Mouse (Mus musculus) activated CD4-positive, CD25-positive, alpha-beta regulatory T cell, adult 4 months (primary cell): ENCODE data around the gene Tcf12. TPM values are rescaled to one million over a fixed set of nuclear protein-coding genes. Genes with fewer than 3 reads are reported as not detected.

Experiments used
- ATAC-seq: one replicate; pipeline ENCODE4 v1.8.0; 2017
- polyA plus RNA-seq, 2 experiments: library from polyadenylated mRNA; unstranded; fragments of 100-300 nt; shearing (Covaris generic); gene quantifications; one replicate each; pipeline ENCODE4 v1.2.1; 2017

Tcf12 gene
- polyA plus RNA-seq: 10 to 100 TPM; 29.9 to 36.7 TPM

DNA sequence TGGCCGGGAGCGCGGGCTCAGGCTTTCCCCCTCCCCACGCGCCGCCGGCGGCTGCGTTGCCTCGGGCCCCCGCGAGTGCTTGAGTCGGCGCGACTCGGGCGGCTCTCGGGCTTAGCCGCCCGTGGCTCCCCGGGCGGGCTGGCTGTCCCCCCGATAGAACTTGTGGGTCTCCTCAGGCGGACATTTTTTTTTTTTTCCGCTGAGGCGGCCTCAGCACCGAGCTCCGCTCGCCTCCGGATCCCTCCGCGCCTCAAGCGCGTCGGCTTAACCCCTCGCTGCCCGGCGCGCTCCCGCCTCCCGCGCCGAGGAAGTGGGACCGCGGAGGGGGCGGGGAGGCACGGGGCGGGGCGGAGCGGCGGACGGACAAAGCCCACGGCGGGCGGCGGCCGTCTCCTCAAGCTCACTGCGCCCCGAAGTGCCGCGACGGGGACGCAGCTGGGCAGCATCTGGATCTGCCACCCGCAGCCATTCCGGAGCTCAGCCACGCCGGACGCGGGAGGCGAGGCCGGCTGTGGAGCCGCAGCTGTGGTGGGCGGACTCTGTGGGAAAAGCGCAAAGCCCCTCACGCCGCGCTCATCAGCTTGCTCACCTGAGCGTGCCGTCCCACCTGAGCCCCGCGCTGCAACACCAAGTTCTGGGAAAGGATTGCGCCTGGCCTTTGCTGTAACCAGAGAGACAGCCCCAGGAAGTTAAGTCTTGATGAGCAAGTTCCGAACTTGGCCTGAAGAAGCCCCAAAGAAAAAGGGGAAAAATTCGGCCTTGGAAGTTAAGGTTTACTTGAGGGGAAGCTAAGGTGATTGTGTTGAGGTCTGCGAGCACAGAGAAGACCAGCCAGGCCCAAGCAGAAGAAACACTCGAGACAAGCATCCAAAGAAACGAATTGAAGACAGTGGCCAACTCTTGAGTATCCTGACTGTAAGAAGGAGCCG lies at the start of gene Tcf12:
TSS of gene Tcf12 (minus strand) at position 250 of the 929 bp plus-strand sequence.
- ATAC-seq: peak; percentile 72

DNA sequence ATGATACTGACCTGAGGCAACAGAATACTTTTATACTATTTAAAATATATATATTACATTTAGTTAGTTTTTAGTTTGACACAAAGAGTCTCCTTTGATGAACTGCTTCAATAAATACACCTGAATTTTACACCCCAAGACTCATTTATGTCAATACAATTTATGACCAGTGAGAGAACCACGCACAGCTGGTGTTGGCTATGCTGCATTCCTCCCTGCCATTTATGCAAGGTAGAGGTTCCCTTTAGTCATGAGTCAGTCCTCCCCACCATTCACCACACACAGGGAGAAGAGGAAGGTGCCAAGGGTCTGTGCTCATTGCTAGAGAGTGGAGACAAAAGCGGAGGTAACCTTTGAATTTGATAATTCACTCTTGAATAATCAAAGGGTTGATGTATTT lies 46.7 kb upstream of the Tcf12 start:
- no peak for ATAC-seq

DNA sequence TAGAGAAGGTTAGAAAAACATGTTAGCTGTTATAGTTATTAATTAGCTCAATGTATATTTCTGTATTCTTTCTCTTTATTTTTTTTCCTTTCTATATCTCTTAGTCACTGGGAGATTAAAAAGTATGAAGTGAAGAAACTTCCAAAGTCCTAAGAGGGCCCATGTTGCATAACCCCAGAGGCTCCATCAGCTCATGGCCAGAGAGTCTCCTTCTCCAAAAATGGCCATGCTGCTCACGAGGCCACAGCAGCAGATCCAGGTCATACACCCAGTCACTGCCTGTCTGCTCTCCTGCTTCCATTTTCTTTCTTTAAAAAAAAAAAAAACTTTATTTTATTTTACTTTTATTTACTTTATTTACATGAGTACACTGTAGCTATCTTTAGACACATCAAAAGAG lies 45.4 kb upstream of the Tcf12 start:
- ATAC-seq: no peak

DNA sequence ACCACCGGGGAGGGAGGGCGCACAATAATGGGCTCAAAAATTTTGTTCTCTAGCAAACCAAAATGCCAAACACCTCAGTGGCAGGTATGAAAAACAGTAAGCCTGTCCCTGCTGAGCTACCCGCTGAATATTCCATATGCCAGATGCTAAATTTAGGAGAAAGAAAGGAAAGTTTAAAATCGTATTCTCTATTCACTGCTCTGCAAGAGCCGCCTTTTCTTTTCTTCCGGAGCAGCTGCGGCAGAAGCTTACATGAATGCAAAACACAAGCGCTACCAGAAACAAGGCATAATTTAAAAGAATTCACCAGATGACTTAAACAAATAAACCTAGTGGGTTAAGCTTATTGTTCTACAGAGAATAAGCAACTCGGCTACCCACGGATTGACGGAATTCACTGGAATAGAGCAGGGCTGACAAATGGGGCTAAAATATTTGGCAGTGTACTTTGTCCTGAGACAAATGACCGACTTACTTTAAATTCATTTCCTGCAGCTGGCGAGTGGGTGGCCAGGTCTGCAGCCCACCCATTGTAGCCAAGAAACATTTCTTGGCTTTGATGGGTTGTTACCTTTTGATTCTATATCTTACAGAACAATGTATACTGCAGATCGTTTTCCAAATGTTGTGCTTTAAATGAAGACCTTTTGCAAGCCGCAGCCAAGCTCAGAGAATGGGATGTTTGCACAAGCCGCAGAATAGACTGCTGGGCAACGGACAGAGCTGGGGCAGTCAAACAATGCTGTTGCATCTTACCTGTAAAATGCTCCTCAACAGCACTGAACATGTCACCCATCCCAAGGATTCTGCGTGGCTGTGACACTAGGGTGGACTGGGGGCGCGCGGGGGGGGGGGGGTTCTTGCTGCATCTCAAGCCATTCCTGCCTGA lies 43.8 kb upstream of the Tcf12 start:
- ATAC-seq: no peak

DNA sequence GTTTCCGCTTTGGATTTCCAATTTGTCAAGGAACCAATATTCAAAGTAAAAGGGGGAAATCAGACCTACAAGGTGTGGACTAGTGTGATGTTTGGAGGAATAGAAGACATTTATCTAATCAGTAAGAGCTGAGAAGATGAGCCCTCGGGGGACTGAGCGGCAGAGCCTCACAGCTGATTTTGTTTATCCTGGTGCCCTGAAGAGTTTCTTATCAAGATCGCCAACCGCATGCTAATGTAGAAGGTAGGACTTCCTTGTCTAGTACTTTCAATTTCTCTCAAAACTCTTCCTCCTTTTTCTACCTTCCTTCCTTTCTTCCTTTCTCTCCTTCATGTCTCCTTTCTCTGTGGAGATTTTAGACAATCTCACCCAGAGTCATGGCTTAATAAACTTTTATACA lies 32.5 kb upstream of the Tcf12 start:
- ATAC-seq: no peak

DNA sequence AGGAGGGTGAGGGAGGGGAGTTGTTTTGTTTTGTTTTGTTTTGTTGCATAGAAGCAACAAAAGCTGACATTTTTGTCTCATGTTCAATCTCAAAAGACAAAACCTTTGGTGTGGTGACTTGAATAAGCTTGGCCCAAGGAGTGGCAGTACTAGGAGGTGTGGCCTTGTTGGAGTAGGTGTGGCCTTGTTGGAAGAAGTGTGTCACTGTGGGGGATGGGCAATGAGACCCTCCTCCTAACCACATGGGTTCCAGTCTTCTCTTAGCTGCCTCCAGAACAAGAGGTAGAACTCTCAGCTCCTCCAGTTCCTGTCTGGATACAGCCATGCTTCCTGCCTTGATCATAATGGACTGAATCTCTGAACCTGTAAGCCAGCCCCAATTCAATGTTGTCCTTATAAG lies 26.2 kb upstream of the Tcf12 start:
- ATAC-seq: no peak

DNA sequence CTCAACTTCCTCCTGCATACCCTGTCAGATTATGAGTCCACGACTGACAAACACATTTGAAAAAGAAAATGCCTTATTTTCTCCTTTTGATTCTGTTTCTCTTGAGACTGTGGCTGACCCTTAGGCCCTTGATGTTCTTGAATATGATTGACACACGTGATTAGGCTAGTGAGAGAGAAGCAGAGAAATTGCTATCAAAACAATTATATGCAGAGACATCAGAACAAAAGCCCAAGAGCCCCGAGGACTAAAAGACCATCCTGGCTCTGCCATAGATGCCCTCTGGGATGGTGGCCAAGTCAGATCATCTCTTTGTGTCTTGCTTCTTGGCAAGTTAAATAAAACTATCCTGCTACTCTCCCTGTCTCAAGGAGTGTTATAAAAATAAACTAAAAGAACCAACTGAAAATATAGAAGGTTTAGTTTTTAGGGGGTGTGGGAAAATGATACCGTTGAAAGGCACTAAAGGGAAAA lies 22.1 kb upstream of the Tcf12 start:
- ATAC-seq: no peak

DNA sequence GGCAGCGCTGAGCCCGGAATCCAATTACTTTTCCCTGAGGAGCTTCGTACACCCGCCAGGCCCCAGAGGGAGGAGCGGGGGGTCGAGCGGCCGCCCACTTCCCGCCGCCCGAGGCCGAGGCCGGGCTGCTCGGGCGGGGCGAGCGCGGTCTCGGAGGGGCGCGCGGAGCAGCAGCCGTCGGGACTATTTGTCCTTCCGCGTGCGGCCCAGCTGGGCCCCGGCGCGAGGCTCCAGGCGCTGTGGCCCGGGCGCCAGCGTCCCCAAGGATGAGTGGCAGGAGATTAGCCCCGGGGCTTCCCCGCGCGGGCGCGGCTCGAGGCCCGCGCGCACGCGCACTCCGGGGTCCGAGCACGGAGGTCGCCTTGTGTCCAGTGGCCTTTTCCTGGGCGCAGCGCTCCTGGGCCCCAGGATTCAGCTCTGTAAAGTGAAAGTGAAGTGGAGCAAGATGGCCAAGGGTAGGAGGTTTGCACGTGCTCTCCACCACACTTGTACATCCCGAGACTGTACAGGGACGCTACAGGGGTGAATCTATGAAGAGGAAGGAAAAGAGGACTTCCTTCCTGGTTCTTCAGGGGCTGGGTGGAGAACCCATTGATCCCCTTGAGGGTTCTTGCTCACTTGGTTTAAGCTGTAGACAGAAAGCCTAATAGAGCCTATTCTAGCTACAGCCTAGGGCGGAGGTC lies 21.6 kb upstream of the Tcf12 start:
- peak; percentile 74 for ATAC-seq

DNA sequence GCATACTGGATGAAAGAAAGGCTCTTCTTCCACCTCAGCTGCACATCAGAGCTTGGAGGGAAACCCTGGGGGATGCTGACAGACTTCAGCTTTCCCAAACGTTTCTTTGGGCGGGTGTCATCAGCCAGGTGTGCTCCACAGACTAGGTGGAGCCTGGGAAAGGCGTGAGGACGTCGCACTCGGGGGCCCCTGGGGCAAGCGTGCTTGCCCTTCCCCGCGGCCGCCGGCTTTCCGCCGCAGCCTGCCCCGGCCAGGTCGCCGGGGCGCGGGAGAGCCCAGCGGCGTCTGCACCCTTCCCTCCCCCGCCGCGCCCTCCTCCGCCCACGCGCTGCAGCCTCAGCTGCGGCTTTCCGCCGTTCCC lies 21.0 kb upstream of the Tcf12 start:
- ATAC-seq: peak; percentile 34

DNA sequence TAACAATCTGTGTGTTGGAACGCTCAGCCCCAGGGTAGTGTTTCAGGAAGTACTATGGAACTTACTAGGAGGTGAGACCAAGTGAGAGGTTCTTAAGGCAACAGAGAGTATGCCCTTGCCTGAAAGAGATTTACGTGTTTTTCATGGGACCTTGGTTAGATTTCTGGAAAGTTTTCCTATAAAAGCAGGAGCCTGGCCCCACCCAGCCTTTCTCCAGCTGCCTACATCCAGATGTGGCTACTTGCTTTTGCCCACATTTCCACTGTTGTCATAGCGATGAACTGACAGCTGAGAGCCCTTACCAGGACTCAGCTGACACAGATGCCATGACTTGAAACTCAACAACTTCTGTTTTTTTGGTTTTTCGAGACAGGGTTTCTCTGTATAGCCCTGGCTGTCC lies 18.2 kb upstream of the Tcf12 start:
- ATAC-seq: no peak

DNA sequence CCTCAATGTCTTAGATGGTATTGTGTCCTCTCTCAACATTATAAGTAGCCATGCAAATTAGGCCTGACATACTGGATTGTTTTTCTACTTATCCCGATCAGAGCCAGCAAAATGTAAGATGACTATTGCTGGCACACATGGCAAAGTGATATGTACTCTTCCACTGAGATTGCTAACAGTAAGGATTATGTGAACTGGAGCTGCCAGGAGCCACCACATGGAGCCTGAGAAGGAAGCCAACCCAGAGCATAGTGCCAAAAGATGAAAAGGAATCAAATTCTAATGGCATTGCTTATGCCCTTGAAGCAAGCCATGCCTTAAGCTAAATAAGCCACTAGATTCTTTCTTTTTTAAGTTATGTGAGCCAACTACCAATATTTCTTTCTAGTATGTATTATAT lies 13.8 kb upstream of the Tcf12 start:
- no peak for ATAC-seq

DNA sequence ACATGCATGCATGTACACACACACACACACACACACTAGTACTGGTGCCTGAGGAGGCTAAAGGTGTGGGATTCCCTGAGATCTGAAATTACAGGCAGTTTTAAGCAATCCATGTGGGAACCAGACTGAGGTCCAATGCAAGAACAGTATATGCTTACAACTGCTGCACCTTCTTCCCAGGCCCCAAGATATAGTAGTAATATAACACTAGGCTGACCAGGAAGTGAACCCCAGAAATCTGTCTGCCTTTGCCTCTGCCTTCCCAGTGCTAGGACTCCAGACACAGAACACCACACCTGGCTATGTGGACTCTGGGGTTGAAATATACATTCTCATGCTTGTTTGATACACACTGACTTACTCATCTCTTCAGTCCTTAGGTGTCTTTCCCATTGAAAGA lies 6.8 kb upstream of the Tcf12 start:
- ATAC-seq: no peak

DNA sequence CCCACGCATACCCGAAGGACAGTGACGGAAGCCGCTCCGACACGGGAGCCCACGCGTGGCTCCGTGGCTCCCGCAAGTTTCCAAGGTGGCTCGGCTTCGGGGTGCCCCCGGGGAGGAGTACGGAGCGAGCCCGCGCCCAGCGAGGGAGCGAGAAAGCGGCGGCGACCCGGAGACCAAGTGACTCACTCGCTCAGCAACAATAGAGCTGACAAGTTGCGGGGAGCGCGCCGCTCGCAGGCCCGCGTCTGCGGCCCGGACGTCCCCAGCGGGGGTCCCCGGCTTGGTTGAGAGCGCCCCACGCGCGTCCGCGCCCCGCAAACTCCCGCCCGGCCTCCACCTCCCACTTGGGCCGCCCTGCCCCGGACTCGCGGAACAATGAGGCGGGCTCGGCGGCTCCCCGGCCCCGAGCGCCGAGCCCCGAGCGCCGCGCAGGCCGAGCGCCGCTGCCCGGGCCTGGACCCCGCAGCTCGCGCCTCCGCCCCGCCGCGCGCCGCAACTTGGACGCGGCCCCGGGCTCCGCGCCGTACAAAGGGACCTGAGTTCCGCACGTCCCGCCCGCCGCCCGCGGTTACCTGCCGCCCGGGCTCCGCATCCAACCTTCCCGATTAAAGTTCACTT lies 558 bp downstream of the Tcf12 start:
- peak; percentile 56 for ATAC-seq

DNA sequence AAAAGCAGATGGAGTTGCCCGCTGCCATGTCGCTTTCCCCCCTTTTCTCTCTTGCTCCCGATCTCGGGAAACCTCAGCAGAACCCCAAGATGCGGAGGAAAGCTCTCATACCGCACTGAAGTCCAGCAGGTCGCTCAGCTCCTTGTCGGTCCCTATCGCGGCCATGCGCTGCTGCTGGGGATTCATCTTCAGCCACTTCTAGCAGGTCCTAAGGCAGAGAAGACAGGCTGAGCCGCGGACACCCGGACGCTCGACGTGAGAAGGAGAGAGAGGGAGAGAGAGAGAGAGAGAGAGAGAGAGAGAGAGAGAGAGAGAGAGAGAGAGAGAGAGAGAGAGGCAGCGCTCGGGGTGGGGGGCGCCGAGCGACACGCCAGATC lies 1.1 kb downstream of the Tcf12 start:
- peak; percentile 11 for ATAC-seq

DNA sequence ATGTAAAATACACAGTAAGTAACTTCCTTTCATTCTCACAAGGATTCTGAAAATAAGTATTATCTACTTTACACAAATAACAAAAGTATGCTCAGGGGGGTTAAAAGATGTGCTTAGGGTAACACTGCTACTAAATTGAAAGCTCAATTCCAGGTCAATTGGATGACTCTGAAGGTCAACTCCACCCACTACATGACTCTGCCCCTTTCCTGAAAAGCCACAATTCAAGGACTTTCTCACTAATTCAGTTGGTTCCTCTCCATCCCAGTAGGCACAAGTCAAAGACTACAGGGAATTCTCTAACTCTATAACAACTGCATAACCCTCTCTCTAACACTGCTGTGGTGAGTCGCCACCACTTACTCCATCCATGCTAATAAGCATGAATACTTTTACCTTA lies 8.2 kb downstream of the Tcf12 start:
- no peak for ATAC-seq

DNA sequence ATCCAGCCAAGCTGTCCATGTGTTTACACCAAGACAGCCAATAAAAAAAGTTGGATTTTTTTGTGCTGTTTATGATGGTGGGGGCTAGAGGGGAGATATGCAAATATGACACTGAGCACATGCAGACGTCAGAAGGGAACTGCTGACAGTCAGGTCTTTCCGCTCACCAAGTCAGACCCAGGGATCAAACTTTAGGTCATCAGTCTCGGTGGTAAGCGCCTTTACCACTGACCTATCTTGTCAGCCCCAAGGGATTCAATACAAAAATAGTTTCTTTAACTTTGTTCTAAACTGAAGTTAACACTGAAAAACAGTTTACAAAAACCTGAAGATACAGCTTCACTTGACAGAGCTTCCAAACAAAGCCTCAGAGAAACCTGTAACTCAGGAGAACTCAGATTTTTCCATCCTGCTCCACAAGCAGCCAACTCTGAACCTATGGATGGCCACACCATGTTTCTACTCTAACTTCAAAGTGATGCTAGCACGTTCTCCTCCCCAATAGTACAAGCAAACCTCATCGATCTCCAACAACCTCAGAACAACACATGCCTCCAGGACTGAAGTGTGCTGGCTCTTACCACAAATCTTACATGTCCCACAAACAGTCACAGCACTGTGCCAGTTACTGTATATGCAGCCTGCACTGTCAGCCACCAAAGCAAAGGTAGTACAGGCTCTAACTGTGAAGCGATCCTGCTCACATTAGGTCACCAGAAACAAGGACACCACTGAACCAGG lies 11.6 kb downstream of the Tcf12 start:
- no peak for ATAC-seq

DNA sequence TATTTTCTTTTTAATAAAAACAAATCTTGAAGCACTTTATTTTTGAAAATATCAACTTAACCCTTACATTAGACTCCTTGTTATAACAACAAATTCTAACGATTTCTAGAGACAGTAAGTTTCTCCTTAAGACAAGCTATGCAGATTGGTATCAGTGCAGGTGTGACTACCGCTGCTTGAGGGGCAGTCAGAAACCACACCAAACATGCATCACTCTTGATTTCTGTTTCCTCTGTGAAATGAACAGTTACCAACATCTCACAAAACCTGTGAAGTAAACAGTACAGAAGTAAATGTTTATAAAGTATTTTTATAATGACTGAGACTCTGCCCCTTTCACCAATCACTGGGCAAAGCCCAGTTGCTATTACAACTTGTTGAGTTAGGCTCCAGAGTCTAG lies 13.6 kb downstream of the Tcf12 start:
- ATAC-seq: peak; percentile 41

DNA sequence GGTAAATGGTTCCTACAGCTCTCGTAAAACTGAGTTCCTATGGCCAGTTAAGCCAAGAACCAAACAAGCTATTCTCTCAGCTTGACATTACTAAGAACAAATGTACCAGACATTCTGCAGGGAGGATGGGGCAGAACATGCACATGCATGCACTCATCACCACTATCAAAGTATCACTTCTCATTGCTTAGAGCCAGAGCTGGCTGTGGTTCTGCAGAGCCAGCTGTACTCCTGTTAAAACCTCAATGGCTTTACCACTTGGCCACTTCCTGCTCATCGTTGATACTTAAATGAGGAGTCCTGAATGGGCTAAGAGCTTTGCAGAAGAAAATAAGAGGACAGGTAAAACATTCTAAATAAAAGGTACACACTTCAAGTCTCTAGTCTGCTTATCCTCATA lies 14.6 kb downstream of the Tcf12 start:
- ATAC-seq: peak; percentile 69

DNA sequence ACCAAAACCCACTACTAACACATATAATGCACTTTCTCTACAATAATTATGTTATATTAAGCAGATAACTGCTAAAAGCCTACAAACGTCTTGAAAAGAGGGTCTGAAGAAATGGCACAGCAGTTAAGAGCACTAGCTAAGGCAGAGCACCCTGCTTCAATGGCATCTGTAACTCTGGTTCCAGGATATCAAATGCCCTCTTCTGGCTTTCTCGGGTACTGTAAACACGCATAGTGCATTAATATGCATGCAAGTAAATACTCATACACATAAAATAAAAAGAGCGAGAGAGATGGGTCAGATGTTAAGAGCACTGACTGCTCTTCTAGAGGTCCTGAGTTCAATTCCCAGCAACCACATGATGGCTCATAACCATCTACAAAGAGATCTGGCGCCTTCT lies 17.0 kb downstream of the Tcf12 start:
- ATAC-seq: no peak

DNA sequence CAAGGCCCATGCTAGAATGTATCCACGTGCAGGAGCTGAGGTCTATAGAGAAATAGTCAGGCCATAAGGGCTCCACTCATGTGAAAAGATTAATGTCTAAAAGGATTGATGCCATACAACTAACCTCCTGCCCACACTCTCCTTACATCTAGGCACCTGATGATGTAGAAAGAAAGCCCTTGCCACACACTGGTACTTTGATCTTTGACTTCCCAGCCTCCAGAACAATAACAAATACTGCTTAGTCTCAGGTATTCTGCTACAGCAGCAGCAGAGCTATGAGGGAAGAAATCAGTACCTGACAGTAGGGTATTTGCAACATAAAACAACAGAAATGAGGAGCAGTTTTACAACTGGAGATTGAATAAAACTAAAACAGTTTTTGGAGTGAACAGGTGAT lies 19.5 kb downstream of the Tcf12 start:
- no peak for ATAC-seq

DNA sequence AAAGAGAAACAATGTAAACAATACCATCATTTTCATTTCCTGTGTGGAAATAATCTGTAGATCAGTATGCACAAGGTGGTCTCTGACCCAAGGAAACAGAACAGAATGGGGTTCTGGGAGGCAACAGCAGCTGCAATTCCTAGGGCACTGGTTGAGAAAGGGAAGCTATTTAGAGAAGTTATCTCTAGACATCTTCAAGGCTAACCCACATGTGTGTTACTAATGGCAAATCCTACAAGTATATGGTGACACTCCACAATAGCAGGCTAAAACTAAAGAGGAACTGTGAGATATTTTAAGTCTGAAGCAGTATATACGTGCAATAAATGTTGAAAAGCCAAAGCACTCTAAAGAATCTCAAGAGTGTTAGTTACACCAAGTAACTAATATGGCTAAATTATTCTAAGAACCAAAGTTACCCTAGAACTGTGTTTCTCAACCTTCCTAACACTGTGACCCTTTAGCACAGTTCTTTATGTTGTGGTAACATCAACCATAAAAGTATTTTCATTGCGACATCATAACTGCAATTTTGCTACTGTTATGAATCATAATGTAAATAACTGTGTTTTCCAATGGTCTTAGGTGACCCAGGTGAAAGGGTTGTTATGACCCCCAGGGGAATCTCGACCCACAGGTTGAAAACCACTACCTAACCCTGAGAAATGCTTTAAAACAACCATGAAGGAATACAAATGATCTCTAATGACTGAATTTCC lies 22.6 kb downstream of the Tcf12 start:
- no peak for ATAC-seq
